Mouse (Mus musculus): ENCODE measurements around the gene Zfand4.
A peak's percentile ranks its signal among the peaks of the same experiment; 100 is the strongest.
"Not testable (repeated sequence)": the region's sequence is repeated elsewhere in the genome, so short reads cannot be mapped to it uniquely, and the experiment has no call there.

Gene Zfand4

GRCm38 (mm10) chr6:116264018-116264651 lies at the start of gene Zfand4:
TSS of gene Zfand4 (plus strand) at chr6:116264222.
- DNase-seq, result peak; percentile 98

DNA sequence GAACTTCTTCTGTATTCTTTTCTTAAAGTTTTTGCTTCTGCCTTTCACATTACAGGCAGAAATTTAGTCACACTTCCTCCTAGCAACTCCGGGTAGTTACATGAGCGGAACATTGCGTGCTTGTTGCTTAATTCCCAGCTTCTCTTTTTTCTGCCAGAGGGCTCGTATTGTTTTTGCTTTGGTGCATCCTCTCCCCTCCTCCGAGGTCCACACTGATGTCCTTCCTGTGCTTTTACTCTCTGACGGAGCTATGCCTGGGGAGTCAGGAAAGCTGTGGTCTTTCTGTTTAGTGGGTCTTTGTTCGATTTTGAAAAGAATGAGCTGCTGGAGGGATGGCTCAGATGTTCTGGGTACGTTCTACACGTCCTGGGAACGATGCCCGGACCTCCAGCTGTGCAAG lies 36.3 kb upstream of the Zfand4 start:
- DNase-seq, result no peak

DNA sequence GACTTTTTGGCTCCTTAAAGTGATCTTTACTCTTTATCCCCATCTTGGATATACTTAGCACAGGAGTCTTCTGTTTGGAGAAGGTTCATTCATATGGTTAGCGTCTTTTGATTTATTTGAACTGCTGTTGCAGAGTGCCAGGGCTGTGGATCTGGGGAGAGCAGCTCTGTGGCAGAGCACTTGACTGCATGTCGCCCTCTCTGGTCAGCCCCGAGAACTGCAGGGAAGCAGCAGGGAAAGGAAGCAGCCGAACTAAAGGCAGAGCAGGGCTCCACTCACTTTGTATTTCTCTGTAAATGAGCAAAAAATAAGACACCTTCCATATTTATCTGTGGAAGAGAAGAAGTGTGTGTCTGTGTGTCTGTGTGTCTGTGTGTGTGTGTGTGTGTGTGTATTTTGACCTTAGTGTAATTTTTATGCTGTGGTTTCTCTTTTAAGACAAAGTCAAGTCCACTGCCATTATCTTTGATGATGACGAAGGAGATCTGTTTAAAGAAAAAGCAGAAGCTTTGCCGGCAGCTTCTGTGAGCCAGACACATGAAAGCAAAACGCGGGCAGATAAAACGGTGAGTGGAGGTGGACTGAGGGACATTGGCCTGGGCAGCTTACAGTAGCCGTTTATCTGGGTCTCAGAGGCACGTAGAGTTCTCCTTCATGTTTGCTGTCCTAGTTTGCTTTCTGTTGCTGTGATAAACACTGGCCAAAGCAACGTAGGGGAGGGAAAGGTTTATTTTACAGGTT lies 35.1 kb upstream of the Zfand4 start:
- peak; percentile 83 to 87 for DNase-seq

DNA sequence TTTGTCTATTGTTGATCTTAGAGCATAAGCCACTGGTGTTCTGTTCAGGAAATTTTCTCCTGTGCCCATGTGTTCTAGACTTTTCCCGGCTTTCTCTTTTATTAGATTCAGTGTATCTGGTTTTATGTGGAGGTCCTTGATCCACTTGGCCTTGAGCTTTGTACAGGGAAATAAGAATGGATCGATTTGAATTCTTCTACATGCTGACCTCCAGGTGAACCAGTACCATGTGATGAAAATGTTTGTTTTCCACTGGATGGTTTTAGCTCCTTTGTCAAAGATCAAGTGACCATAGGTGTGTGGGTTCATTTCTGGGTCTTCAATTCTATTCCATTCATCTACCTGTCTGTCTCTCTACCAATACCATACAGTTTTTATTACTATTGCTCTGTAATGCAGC lies 29.2 kb upstream of the Zfand4 start:
- not testable (repeated sequence) for DNase-seq

GRCm38 (mm10) chr6:116235336-116235735 lies 28.7 kb upstream of the Zfand4 start:
- DNase-seq, result no peak

DNA sequence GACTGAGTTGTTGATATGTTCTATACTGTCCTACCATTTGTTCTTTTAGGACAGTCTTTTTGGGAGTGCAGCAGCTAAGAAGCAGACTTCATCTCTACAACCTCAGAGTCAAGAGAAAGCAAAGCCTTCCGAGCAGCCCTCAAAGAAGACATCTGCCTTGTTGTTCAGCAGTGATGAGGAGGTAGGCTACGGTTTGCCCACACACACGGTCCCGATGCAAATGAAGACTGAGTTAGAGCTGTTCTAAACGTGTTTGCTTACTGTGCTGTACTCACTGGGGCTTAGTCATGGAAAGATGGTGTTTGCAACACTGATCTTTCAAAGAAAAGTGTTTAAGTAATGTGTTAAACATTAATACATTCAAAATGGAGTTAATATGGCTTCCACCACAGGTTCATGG lies 25.9 kb upstream of the Zfand4 start:
- no peak for DNase-seq

- DNase-seq, result no peak
These were observed 23.7 kb upstream of the Zfand4 start for GRCm38 (mm10) chr6:116240371-116240770.

GRCm38 (mm10) chr6:116259649-116260048 lies 4.4 kb upstream of the Zfand4 start:
- DNase-seq, result no peak

- no peak for DNase-seq
These were observed 3.5 kb upstream of the Zfand4 start for GRCm38 (mm10) chr6:116260481-116260880.

DNA sequence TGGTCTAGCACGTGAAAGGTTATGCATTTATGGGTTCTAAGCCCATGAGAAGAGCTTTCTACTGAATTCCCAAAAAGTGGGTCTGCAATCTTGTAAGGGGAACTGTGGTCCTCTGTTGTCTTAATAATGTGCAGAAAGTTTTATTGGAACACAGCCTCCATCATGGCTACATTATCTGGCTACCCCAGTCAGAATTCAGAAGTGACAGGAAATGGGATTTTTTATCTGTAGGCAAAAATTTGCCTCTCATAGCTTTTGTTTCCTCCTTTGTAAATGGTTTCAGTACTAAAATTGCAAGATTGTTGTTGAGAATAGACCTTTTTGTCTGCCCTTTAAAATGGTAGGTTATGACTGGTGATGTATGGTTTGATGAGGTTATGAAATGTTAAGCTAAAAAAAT lies 1.2 kb upstream of the Zfand4 start:
- DNase-seq, result no peak

- DNase-seq, result peak in 1 of 2 experiments; percentile 6
These were observed 814 bp downstream of the Zfand4 start for GRCm38 (mm10) chr6:116264836-116265235.

DNA sequence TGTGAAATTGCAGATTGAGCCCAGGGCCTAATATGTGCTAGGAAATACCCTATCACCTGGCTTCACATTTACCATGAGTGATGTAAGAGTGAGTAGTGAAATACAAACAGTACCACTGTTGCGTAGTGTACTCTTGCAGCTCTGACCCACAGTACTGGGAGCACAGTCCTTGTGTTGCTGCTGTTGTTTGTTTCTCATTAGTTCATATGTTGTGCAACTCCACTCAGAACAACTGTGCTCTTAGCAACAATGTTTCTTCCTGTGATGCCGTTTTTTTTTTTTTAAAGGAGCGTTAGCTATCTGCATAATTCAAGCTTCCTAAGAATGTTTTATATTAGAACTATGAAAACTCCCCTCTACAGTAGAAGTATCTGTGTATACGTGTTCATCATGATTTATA lies 1.6 kb downstream of the Zfand4 start:
- DNase-seq, result no peak

DNA sequence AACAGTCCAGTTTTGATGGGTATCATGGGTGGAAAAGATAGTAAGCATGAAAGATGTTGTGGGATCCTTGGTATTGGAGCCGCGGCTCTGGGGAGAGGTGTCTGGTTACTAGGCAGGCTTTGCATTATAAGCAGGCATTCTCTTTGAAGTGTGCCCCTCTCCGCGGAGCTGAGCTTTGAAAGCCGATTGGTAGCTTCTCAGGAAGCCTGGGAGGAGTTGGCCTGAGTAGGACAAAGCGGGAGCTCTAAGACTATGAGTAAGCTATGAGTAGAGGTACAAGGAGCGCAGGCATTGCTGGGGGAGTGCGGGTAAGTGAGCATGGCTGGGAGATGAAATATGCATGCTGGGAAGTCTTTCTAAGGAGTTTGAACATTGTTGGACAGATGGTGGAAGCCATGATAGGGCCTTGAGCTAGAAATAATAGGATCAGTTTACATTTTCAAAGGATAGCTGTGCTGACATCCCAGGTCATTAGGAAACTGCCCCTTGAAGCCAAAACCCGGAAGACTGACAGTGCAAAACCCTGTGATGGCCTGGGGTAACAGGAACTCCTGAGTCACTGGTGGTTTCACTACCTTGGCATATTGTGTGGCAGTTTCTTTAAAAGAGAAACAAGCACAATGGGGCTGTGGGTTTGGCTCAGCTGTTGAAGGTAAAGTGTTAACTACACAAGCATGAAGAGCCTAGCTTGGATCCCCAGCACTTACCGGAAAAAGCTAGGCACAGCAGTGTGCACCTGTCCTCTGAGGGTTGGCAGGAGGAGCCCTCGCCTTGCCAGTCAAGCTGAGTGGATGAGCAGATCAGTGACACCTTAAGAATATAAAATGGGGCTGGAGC lies 2.5 kb downstream of the Zfand4 start:
- DNase-seq, result peak; percentile 13 to 20

DNA sequence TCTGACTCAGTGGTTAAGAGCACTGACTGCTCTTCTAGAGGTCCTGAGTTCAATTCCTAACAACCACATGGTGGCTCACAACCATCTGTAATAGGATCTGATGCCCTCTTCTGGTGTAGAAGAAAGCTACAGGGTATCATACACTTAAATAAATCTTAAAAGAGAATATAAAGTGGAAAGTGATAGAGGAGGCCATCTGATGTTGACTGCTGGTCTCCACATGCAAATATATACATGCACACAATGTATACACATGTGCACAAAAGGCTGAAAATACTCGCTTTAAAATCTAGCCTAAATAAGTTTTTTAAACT lies 3.0 kb downstream of the Zfand4 start:
- DNase-seq, result no peak

- no peak for DNase-seq
These were observed 11.7 kb downstream of the Zfand4 start for GRCm38 (mm10) chr6:116275695-116276094.

- DNase-seq, result no peak
These were observed 14.8 kb downstream of the Zfand4 start for GRCm38 (mm10) chr6:116278679-116279317.

DNA sequence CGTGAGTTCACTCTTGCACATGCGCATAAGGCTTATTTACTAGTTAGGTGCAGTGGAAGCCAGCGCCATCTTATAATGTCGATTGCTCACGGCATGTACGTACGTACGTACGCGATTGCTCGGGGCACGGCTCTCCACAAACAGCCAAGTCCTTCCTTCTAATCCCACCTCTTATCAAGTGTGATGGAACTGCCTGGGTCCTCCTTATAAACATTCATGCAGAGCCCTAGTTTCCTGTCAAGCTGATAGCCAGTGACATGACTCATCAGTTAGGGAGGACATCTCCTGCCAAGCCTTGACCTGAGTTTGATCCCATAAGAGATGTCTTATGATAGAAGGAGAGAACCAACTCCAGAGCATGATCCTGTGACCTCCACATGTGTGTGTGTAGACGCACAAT lies 17.0 kb downstream of the Zfand4 start:
- no peak for DNase-seq

- DNase-seq, result peak; percentile 27 to 29
These were observed 18.5 kb downstream of the Zfand4 start for GRCm38 (mm10) chr6:116282546-116282945.

DNA sequence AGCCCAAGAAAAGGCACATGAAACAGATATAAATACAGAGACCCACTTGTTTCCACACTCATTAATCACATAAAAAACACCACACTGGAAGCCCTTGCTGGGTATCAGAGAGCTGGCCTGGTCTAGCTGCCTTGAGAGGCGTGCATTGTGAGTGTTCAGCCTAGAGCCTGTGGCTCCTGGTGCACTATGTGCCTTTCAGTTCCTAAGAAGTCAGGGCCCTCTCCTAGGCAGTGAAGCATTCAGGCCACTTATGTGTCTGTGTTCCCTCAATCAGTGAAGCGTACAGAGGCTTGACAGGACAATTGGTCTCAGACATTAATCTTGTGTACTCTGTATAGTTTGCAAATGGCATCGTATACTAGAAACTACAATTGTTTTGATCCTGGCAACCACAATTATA lies 19.3 kb downstream of the Zfand4 start:
- no peak for DNase-seq

DNA sequence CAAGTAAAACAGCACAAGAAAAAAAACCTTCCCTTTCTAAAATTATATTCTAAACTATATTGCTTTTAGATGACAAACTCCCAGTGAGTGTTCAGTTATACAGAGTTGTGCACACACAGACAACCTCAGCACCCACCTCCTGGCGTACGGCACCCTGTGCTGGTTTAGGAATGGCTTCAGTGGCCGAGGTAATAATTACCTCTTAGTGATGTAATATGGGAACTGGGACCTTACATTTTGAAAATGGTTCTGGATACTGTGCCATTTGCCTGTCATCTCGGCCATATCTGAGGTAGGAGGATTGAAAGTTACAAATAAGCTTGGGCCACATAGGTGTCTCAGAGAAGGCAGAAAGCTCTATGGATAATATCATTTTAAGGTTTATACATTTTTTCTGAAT lies 22.3 kb downstream of the Zfand4 start:
- DNase-seq, result no peak

- DNase-seq, result no peak
These were observed 23.0 kb downstream of the Zfand4 start for GRCm38 (mm10) chr6:116286870-116287575.

DNA sequence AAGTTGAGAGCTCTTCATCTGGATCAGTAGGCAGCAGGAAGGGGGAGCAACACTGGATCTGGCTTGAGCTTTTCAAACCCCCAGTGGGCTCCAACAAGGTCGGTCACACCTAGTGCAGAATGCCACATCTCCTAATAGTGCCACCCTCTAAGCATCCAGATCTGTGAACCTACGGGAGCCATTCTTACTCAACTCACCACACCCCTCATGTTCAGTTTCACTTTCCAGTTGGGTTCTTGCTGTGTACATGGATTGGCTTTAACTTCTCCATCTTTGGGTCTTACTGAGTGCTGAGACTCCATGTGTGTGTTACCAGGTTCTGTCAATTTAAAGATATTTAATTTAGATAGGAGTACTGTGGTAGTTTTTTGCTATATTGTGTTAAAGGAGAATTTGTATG lies 47.4 kb downstream of the Zfand4 start:
- no peak for DNase-seq

- no peak for DNase-seq
These were observed 55.2 kb downstream of the Zfand4 start for GRCm38 (mm10) chr6:116319259-116319658.

Data from cerebellum, postnatal 10 days (tissue).